Mouse (Mus musculus) liver, embryonic 14.5 days (tissue): ENCODE measurements around the gene Gm9945. TPM values are rescaled to one million over a fixed set of nuclear protein-coding genes. Genes with fewer than 3 reads are reported as not detected.

Source experiments
- ATAC-seq: fragments of 200-750 bp; cut with Nextera tagmentation; 2 replicates; pipeline ENCODE4 v1.8.0; 2017; ENCODE audit warnings: moderate number of reproducible peaks, mild to moderate bottlenecking, moderate library complexity; ENCODE audit not compliant: insufficient read depth
- DNase-seq, 3 experiments: peaks; one replicate each; pipeline ENCODE4 v3.0.0-alpha.2; 2012 to 2013; ENCODE audit warnings: low read depth in 3 of 3, low spot score in 3 of 3
- H3K27ac ChIP-seq: fragments of 300-500 bp; sonication (generic); 2 replicates; pipeline ENCODE4 v1.5.1; 2014; ENCODE audit warnings: moderate library complexity, mild to moderate bottlenecking, control low read depth, inconsistent platforms
- H3K27me3 ChIP-seq: fragments of 300-500 bp; sonication (generic); 2 replicates; pipeline ENCODE4 v1.6.1; 2014; ENCODE audit warnings: mild to moderate bottlenecking, low read length, moderate library complexity; ENCODE audit not compliant: control insufficient read depth, insufficient read depth
- H3K36me3 ChIP-seq: fragments of 300-500 bp; sonication (generic); replicated peaks from 2 replicates; pipeline ENCODE4 v1.6.1; 2014; ENCODE audit warnings: low read depth; ENCODE audit not compliant: control insufficient read depth, insufficient read depth
- H3K4me1 ChIP-seq, 2 experiments: fragments of 200-500 bp in 1 of 2; fragments of 300-500 bp in 1 of 2; sonication (generic) in 1 of 2; replicated peaks; 2 replicates each; pipeline ENCODE4 v1.6.1; 2012 to 2014; ENCODE audit warnings: antibody characterized with exemption in 1 of 2, inconsistent platforms in 1 of 2, low read length in 1 of 2; ENCODE audit not compliant: control insufficient read depth in 2 of 2, insufficient read depth in 2 of 2
- H3K4me2 ChIP-seq: fragments of 300-500 bp; sonication (generic); 2 replicates; pipeline ENCODE4 v1.6.1; 2014; ENCODE audit warnings: low read depth, mild to moderate bottlenecking, control low read depth, moderate library complexity
- H3K4me3 ChIP-seq, 2 experiments: fragments of 200-500 bp in 1 of 2; fragments of 300-500 bp in 1 of 2; sonication (generic) in 1 of 2; 2 replicates each; pipeline ENCODE4 v1.5.1; 2012 to 2014; ENCODE audit warnings: low read depth in 2 of 2, low read length in 2 of 2, mild to moderate bottlenecking in 2 of 2, control low read depth in 1 of 2, inconsistent platforms in 1 of 2, moderate library complexity in 1 of 2; ENCODE audit not compliant: insufficient read depth in 1 of 2
- H3K9ac ChIP-seq: fragments of 300-500 bp; sonication (generic); replicated peaks from 2 replicates; pipeline ENCODE4 v1.6.1; 2014; ENCODE audit warnings: mild to moderate bottlenecking, control low read depth, moderate library complexity
- H3K9me3 ChIP-seq: fragments of 300-500 bp; sonication (generic); 2 replicates; pipeline ENCODE4 v1.6.1; 2016; ENCODE audit warnings: low read length, mixed read lengths; ENCODE audit not compliant: control insufficient read depth
- CTCF ChIP-seq: IDR thresholded peaks from 2 replicates; pipeline ENCODE4 v1.5.1; 2016; ENCODE audit warnings: antibody characterized with exemption, low read depth, control low read depth
- EP300 ChIP-seq: IDR thresholded peaks from 2 replicates; pipeline ENCODE4 v1.6.1; 2016; ENCODE audit warnings: antibody characterized with exemption, low read depth
- WGBS: fragments of 180-500 bp; shearing (Covaris S2); extraction: QIAGEN DNeasy Blood & Tissue Kit; methylation state at CpG from one replicate; pipeline ENCODE4 v1.1.7; 2014; ENCODE audit not compliant: insufficient replicate concordance; 5-methylcytosine and 5-hydroxymethylcytosine counted together
- polyA plus RNA-seq, 2 experiments: library from polyadenylated mRNA; depleted of rRNA in 1 of 2; stranded (reverse) in 1 of 2; unstranded in 1 of 2; fragments of >200 nt; fragmentation: Nextera tagmentation in 1 of 2; extraction: Ambion mirVana in 1 of 2; gene quantifications; 2 replicates each; pipeline versions ENCODE4 v1.2.1 to v1.2.3; 2012 to 2014

Gm9945 gene
- polyA plus RNA-seq, 2 experiments = 0.27 to 0.46 TPM

DNA sequence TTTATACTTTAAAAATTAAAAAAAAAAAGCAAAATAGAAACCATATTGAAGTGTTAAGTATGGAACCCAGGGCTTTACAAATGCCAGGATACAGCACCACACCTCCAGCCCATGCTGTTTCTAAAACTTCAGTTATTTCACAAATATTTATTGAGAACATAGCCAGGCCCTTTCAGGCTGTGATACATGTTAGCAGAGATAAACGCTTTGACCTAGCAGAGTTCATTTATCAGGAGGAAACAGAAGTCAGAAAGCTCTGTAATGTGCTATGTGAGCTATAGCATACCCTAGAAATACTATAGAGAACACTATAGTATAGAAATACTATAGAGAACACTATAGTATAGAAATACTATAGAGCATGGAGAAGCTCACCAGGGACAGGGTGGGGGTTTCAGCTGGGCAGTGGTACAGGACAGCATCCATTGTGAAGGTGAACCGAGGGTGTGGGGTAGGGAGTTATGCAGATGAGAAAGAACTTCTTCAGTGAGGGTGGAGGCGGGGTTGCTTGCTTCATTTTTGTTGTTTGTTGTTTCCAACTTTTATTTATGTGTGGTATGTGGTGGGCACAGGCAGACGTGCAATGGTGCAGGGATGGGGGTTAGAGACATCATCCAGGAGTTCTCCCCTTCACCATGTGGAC, 1.2 kb downstream of the Gm9945 start:
- peak overlapping the region; percentile 72 for H3K4me2 ChIP-seq
- peaks cover 34% of the 10 kb centered on the region for H3K27me3 ChIP-seq
- H3K9ac ChIP-seq = peak overlapping the region; percentile 64
- WGBS = 21% methylated on average over 4 of the region's 4 CpGs
- DNase-seq (peak; percentile 74 to 83 (median 80)), ATAC-seq (peak; percentile 72)
- H3K4me3 ChIP-seq = peak overlapping the region; percentile 32 to 92
- TF ChIP-seq CTCF (no peak), EP300 (peak; percentile 93)
- peak overlapping the region; percentile 98 for H3K27ac ChIP-seq
- H3K9me3 ChIP-seq = no peaks in the 10 kb centered on the region
- peaks cover 43 to 46% of the 10 kb centered on the region in 2 experiments for H3K4me1 ChIP-seq
- 0 out of 2 replicates have a peak, but pooled peaks cover 4% of the 10 kb centered on the region for H3K36me3 ChIP-seq

GRCm38 (mm10) chr11:53483159-53483891, 3.4 kb downstream of the Gm9945 start:
- peak overlapping the region; percentile 98 for H3K27ac ChIP-seq
- H3K36me3 ChIP-seq = no peaks in the 10 kb centered on the region
- peaks cover 39 to 41% of the 10 kb centered on the region in 2 experiments for H3K4me1 ChIP-seq
- 20% methylated on average over 9 of the region's 9 CpGs for WGBS
- TF ChIP-seq EP300 = peak; percentile 73
- TF ChIP-seq CTCF = no peak
- peak overlapping the region; percentile 69 for H3K4me2 ChIP-seq
- peak overlapping the region; percentile 69 for H3K9ac ChIP-seq
- no peaks in the 10 kb centered on the region for H3K9me3 ChIP-seq
- ATAC-seq (peak; percentile 81), DNase-seq (peak; percentile 62 to 77 (median 71))
- peak overlapping the region; percentile 33 to 37 for H3K4me3 ChIP-seq
- peaks cover 29% of the 10 kb centered on the region for H3K27me3 ChIP-seq

DNA sequence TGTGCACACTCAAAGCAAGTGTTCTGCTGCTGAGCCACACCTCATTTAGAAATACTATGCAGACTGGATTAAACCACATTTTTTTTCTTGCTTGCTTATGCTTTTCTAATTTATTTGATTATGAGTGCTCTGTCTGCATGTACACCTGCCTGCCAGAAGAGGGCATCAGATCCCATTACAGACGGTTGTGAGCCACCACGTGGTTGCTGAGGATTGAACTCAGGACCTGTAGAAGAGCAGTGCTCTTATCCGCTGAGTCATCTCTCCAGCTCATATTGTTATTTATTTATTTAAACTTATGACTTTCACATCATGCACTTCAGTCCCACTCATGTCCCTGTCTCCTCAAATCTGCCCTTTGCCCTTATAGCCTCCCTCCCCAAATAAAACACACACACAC, 5.8 kb downstream of the Gm9945 start:
- TF ChIP-seq CTCF (peak; percentile 83), EP300 (no peak)
- ATAC-seq (no peak), DNase-seq (no peak)
- no peaks in the 10 kb centered on the region for H3K36me3 ChIP-seq
- peaks cover 33 to 35% of the 10 kb centered on the region in 2 experiments for H3K4me1 ChIP-seq
- H3K9me3 ChIP-seq = no peaks in the 10 kb centered on the region; the same call in 1 of the 2 replicates
- 30% methylated on average over 3 of the region's 3 CpGs for WGBS
- H3K27ac ChIP-seq = no peak overlapping the region; the same call in 1 of the 2 replicates
- H3K9ac ChIP-seq = no peak overlapping the region
- H3K4me2 ChIP-seq = no peak overlapping the region
- H3K4me3 ChIP-seq = no peak overlapping the region
- H3K27me3 ChIP-seq = peaks cover 14% of the 10 kb centered on the region

DNA sequence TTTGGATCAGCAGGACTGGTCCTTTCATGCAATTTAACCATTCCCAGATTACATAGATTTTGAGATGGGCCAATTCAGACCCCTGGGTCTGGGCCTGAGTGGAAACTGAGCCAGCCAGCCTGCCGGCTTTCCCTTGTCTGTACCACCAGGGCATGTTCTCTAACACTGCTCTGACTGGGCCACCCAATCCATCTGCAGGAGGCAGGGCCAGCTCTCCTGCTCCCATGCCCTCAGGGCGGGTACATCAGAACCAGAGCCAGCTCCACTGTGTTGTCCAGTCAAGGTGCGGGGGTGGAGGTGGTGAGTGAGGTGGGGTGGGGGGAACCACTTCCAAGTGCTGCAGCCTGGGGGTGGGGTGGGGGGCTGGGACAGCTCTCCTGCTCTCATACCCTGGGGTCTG, 6.4 kb downstream of the Gm9945 start:
- no peak for TF ChIP-seq EP300
- no peak overlapping the region for H3K27ac ChIP-seq
- peaks cover 31% of the 10 kb centered on the region in 2 experiments for H3K4me1 ChIP-seq
- H3K9me3 ChIP-seq = no peaks in the 10 kb centered on the region; the same call in 1 of the 2 replicates
- H3K27me3 ChIP-seq = peaks cover 14% of the 10 kb centered on the region
- H3K36me3 ChIP-seq = no peaks in the 10 kb centered on the region
- DNase-seq (no peak), ATAC-seq (no peak)
- no peak overlapping the region for H3K4me2 ChIP-seq
- 66% methylated on average over 3 of the region's 3 CpGs for WGBS
- H3K4me3 ChIP-seq = no peak overlapping the region
- H3K9ac ChIP-seq = no peak overlapping the region
